10 mouse cellular contexts compared by ENCODE assay signal in the genomic region with DNA sequence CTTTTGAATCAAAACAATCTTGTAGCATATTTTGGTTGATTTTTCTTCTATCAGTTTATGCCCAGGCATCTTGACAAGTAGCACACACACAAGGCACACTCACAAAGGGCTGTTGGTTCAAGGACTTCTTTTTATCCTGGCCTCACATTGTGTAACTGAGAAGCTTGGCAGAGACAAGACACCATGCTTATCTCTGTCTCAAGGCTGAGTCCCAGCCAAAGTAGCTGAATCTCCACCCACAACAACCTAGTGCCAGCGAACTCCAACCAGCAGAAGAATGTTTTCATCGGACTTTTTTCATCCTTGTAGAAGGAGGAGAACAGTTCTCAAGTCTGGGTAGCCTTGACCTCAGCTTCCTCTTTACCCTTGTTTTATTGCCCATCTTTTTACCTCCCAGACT.
A peak's percentile ranks its signal among the peaks of the same experiment; 100 is the strongest.
DNase-seq lines count a peak whose midpoint lies in the region; ATAC-seq and TF ChIP-seq lines count a peak whose summit lies in the region.
"Had no signal": no experiment of that assay in that cellular context is flagged by ENCODE, and none has a peak within 500 bp of the region (broad histone marks: within the 10 kb centered on the region; RNA-seq: fewer than 3 reads in every experiment).

No protein-coding gene starts in this region.

- H3K4me1 ChIP-seq in liver, adult 2 months (ENCODE audit: control insufficient read depth, insufficient read depth, low read length): no peaks in the 10 kb centered on the region
- H3K4me1 ChIP-seq in liver, embryonic 11.5 days (replicated peaks; ENCODE audit: control insufficient read depth, insufficient read depth, low read length): no peaks in the 10 kb centered on the region
- H3K4me1 ChIP-seq: hindbrain, embryonic 13.5 days; kidney, embryonic 15.5 days had no signal

- no peak for TF ChIP-seq POLR2A in liver, adult 2 months (IDR thresholded peaks at IDR 0.05; ENCODE audit: extremely low read depth, insufficient read depth, low read length)

- no peak for TF ChIP-seq CTCF in liver, adult 2 months (IDR thresholded peaks at IDR 0.05; ENCODE audit: low read depth, low read length)

- H3K9me3 ChIP-seq in liver, embryonic 11.5 days (ENCODE audit: control insufficient read depth, low read length): no peaks in the 10 kb centered on the region
- H3K9me3 ChIP-seq: hindbrain, embryonic 13.5 days; kidney, embryonic 15.5 days had no signal

- no peak overlapping the region for H3K4me3 ChIP-seq in liver, adult 2 months (ENCODE audit: insufficient read depth, low read depth, low read length)
- no peak overlapping the region for H3K4me3 ChIP-seq in liver, embryonic 11.5 days (ENCODE audit: low read depth, low read length)
- H3K4me3 ChIP-seq: hindbrain, embryonic 13.5 days; kidney, embryonic 15.5 days had no signal

- H3K36me3 ChIP-seq in liver, adult 2 months (ENCODE audit: control insufficient read depth, insufficient read depth, low read length): no peaks in the 10 kb centered on the region
- no peaks in the 10 kb centered on the region for H3K36me3 ChIP-seq in liver, embryonic 11.5 days (ENCODE audit: control insufficient read depth, insufficient read depth, low read length)
- H3K36me3 ChIP-seq: hindbrain, embryonic 13.5 days; kidney, embryonic 15.5 days had no signal

- ATAC-seq in liver, embryonic 11.5 days (replicated peaks; ENCODE audit: low FRiP score): no peak
- ATAC-seq: forebrain, postnatal 0 days had no signal

- no peak overlapping the region for H3K27ac ChIP-seq in liver, adult 2 months (replicated peaks; ENCODE audit: insufficient read depth, low read depth, low read length)
- H3K27ac ChIP-seq in liver, embryonic 11.5 days (ENCODE audit: low read depth, low read length): no peak overlapping the region
- H3K27ac ChIP-seq: hindbrain, embryonic 13.5 days; kidney, embryonic 15.5 days had no signal

- H3K9ac ChIP-seq in liver, adult 2 months (ENCODE audit: low read depth, low read length): no peak overlapping the region
- H3K9ac ChIP-seq in liver, embryonic 11.5 days (ENCODE audit: low read depth, low read length): no peak overlapping the region
- H3K9ac ChIP-seq: forebrain, postnatal 0 days; hindbrain, embryonic 13.5 days; kidney, embryonic 15.5 days had no signal

- peak; percentile 77 for DNase-seq in liver, adult 2 months (ENCODE audit: extremely low read depth, low read depth, low spot score)
- no peak for DNase-seq in liver, embryonic 11.5 days (ENCODE audit: low spot score)
- peak; percentile 71 for DNase-seq in adrenal gland, postnatal 10 days
- peak; percentile 34 to 53 for DNase-seq in heart, postnatal 14 days
- peak; percentile 52 for DNase-seq in testis, postnatal 10 days (ENCODE audit: low spot score)
- DNase-seq in liver: no peak
- DNase-seq in kidney, postnatal 25 days: no peak
- DNase-seq: forebrain, postnatal 0 days had no signal

- H3K79me2 ChIP-seq in liver, adult 2 months (ENCODE audit: control insufficient read depth, insufficient read depth, low read length): no peaks in the 10 kb centered on the region

- intact Hi-C loops in heart, postnatal 14 days (cut with DNase I): no loop called here

- H3K27me3 ChIP-seq in liver, adult 2 months (ENCODE audit: control insufficient read depth, insufficient read depth, low read length): no peaks in the 10 kb centered on the region
- no peaks in the 10 kb centered on the region for H3K27me3 ChIP-seq in liver, embryonic 11.5 days (replicated peaks; ENCODE audit: control insufficient read depth, insufficient read depth, low read length)
- H3K27me3 ChIP-seq: hindbrain, embryonic 13.5 days; kidney, embryonic 15.5 days had no signal

- WGBS in liver, adult 2 months: 25% methylated on average over 2 of the region's 2 CpGs
- 65% methylated on average over 2 of the region's 2 CpGs for WGBS in liver, embryonic 11.5 days

- H3K4me2 ChIP-seq in liver, embryonic 11.5 days: no peak overlapping the region
- H3K4me2 ChIP-seq: hindbrain, embryonic 13.5 days; kidney, embryonic 15.5 days had no signal

Comparison
In these comparisons a context has a peak if more than half of its experiments do, and no peak if none do; other contexts are left out.
1. DNase-seq: peak in liver, adult 2 months (single experiment), adrenal gland, postnatal 10 days (single experiment), heart, postnatal 14 days (2 of 2) and testis, postnatal 10 days (single experiment); none in liver, embryonic 11.5 days (single experiment), liver (single experiment) and kidney, postnatal 25 days (0 of 2).